8 mouse cellular contexts compared by ENCODE assay signal in the genomic region with DNA sequence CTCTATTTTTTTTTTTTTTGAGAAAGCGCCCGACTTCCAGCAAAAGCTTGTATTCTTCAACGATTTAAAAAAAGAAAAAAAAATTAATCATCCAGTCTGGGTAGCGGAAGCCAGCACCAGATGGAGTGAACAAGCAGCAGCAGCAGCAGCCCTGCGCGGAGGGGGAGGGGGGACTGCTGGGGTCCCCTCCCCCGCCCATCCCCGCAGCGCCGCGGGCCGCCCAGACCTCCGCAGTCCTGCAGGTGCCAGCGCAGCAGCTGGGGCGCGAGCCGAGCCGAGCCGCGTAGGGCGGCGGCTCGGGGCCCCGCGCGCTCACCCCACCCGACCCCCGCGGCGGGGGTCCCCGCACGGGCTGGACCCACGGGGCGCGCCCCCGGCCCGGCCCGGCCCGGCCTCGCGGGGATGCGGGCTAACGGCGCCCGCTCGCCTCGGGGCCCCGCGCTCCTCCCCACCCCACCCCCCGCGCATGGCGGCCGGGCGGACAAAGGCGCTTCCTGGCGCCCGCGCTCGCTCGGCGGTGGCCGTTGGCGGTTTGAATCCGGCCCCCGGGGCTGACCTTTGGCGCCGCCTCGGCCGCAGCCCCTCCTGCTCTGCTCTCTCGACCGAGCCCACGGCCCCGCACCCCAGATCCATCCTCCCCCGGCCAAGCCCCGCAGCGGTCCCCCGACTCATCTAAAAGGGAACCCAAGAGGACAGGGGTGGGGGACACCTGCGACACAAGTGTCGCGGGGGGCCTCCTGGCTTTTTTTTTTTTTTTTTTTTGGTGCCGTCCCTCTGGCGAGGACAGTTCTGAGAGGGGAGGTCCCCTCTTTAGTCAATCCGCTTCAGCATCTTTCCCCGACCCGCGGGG. TPM values are rescaled to one million over a fixed set of nuclear protein-coding genes. Genes with fewer than 3 reads are reported as not detected.
DNase-seq lines count a peak whose midpoint lies in the region; ATAC-seq and TF ChIP-seq lines count a peak whose summit lies in the region.

No protein-coding gene starts in this region.

- no peaks in the 10 kb centered on the region for H3K27me3 ChIP-seq in embryonic facial prominence, embryonic 15.5 days
- H3K27me3 ChIP-seq in heart, embryonic 14.5 days (ENCODE audit: control insufficient read depth, insufficient read depth, low read length) = no peaks in the 10 kb centered on the region
- no peaks in the 10 kb centered on the region for H3K27me3 ChIP-seq in neural tube, embryonic 15.5 days (replicated peaks)
- H3K27me3 ChIP-seq in thymus, adult 2 months (ENCODE audit: control insufficient read depth, insufficient read depth, low read length) = no peaks in the 10 kb centered on the region

- H3K4me2 ChIP-seq in embryonic facial prominence, embryonic 15.5 days (replicated peaks) = peak overlapping the region; percentile 61
- H3K4me2 ChIP-seq in heart, embryonic 14.5 days (ENCODE audit: low read length) = peak overlapping the region; percentile 79
- H3K4me2 ChIP-seq in neural tube, embryonic 15.5 days = peak overlapping the region; percentile 68

- peak overlapping the region; percentile 96 for H3K27ac ChIP-seq in embryonic facial prominence, embryonic 15.5 days (replicated peaks)
- peak overlapping the region; percentile 92 to 98 for H3K27ac ChIP-seq in heart, embryonic 14.5 days (replicated peaks in 1 of 2; ENCODE audit: control insufficient read depth in 1 of 2, insufficient read depth in 1 of 2, low read depth in 2 of 2, low read length in 2 of 2)
- H3K27ac ChIP-seq in neural tube, embryonic 15.5 days (replicated peaks) = peak overlapping the region; percentile 98
- H3K27ac ChIP-seq in thymus, adult 2 months (ENCODE audit: control insufficient read depth, insufficient read depth, low read length) = peak overlapping the region; percentile 87

- DNase-seq in adrenal gland, postnatal 25 days = peak; percentile 73
- DNase-seq in kidney, postnatal 14 days = peak; percentile 82
- peak; percentile 47 for DNase-seq in lung, adult 2 months
- peak; percentile 81 for DNase-seq in thymus, adult 2 months

- no peaks in the 10 kb centered on the region for H3K36me3 ChIP-seq in embryonic facial prominence, embryonic 15.5 days
- peaks cover 15% of the 10 kb centered on the region for H3K36me3 ChIP-seq in heart, embryonic 14.5 days (ENCODE audit: control insufficient read depth, insufficient read depth, low read length)
- H3K36me3 ChIP-seq in neural tube, embryonic 15.5 days = no peaks in the 10 kb centered on the region
- H3K36me3 ChIP-seq in thymus, adult 2 months (ENCODE audit: control insufficient read depth, insufficient read depth, low read length) = peaks cover 5% of the 10 kb centered on the region

- peak overlapping the region; percentile 95 for H3K4me3 ChIP-seq in embryonic facial prominence, embryonic 15.5 days (replicated peaks)
- peak overlapping the region; percentile 87 to 95 for H3K4me3 ChIP-seq in heart, embryonic 14.5 days (ENCODE audit: control insufficient read depth in 1 of 2, insufficient read depth in 1 of 2, low read depth in 1 of 2, low read length in 2 of 2)
- peak overlapping the region; percentile 82 for H3K4me3 ChIP-seq in lung, adult 2 months (replicated peaks; ENCODE audit: extremely low read depth, low read depth, low read length)
- peak overlapping the region; percentile 87 for H3K4me3 ChIP-seq in neural tube, embryonic 15.5 days (replicated peaks)
- peak overlapping the region; percentile 74 for H3K4me3 ChIP-seq in thymus, adult 2 months (ENCODE audit: control insufficient read depth, insufficient read depth, low read length)

- WGBS in embryonic facial prominence, embryonic 15.5 days = under 1% methylated on average over 82 of the region's 86 CpGs
- WGBS in heart, embryonic 14.5 days = 2% methylated on average over 45 of the region's 86 CpGs
- WGBS in lung, adult 2 months = 1% methylated on average over 68 of the region's 86 CpGs
- WGBS in neural tube, embryonic 15.5 days = under 1% methylated on average over 72 of the region's 86 CpGs
- WGBS in thymus, adult 2 months = under 1% methylated on average over 83 of the region's 86 CpGs

- 0 out of 2 replicates have a peak, but pooled peaks have one; percentile 3 for TF ChIP-seq POLR2A in lung, adult 2 months (IDR thresholded peaks at IDR 0.05; ENCODE audit: borderline replicate concordance, extremely low read depth, low read depth, low read length)
- TF ChIP-seq POLR2A in thymus, adult 2 months (IDR thresholded peaks at IDR 0.05; ENCODE audit: control insufficient read depth, extremely low read depth, insufficient read depth, low read length, poor library complexity) = peak; percentile 63; the same call in 1 of the 2 replicates

- peaks cover 22% of the 10 kb centered on the region for H3K4me1 ChIP-seq in embryonic facial prominence, embryonic 15.5 days
- H3K4me1 ChIP-seq in heart, embryonic 14.5 days (ENCODE audit: control insufficient read depth in 2 of 2, insufficient read depth in 2 of 2, low read length in 2 of 2) = peaks cover 6 to 25% of the 10 kb centered on the region in 2 experiments; a peak in 3 of 4 replicates
- H3K4me1 ChIP-seq in lung, adult 2 months (ENCODE audit: control insufficient read depth, insufficient read depth, low read length) = peaks cover 14% of the 10 kb centered on the region
- peaks cover 42% of the 10 kb centered on the region for H3K4me1 ChIP-seq in neural tube, embryonic 15.5 days
- H3K4me1 ChIP-seq in thymus, adult 2 months (replicated peaks; ENCODE audit: control insufficient read depth, insufficient read depth, low read length) = peaks cover 5% of the 10 kb centered on the region

- peak; percentile 56 for ATAC-seq in CD4-positive, CD25-positive, alpha-beta regulatory T cell, adult 4 months
- ATAC-seq in embryonic facial prominence, embryonic 15.5 days (ENCODE audit: insufficient number of reproducible peaks, low FRiP score, low TSS enrichment, low read depth) = peak; percentile 77
- peak; percentile 62 for ATAC-seq in heart, embryonic 14.5 days (ENCODE audit: insufficient number of reproducible peaks, insufficient read depth, low FRiP score, low read depth)
- peak; percentile 56 for ATAC-seq in neural tube, embryonic 15.5 days (ENCODE audit: low FRiP score)

- TF ChIP-seq CTCF in lung, adult 2 months (IDR thresholded peaks at IDR 0.05; ENCODE audit: insufficient read depth, low read length) = no peak
- TF ChIP-seq CTCF in thymus, adult 2 months (IDR thresholded peaks at IDR 0.05; ENCODE audit: borderline replicate concordance, control insufficient read depth, extremely low read depth, insufficient read depth, low read length, poor library complexity) = 0 out of 2 replicates have a peak, but pooled peaks have one; percentile 34

- H3K9me3 ChIP-seq in embryonic facial prominence, embryonic 15.5 days (replicated peaks) = no peaks in the 10 kb centered on the region
- no peaks in the 10 kb centered on the region for H3K9me3 ChIP-seq in heart, embryonic 14.5 days (ENCODE audit: control insufficient read depth, low read length)
- no peaks in the 10 kb centered on the region for H3K9me3 ChIP-seq in neural tube, embryonic 15.5 days (replicated peaks)

- peak overlapping the region; percentile 96 for H3K9ac ChIP-seq in embryonic facial prominence, embryonic 15.5 days
- peak overlapping the region; percentile 98 for H3K9ac ChIP-seq in heart, embryonic 14.5 days (ENCODE audit: low read length)
- H3K9ac ChIP-seq in neural tube, embryonic 15.5 days (replicated peaks) = peak overlapping the region; percentile 99

RNA-seq across cellular contexts. Expression of a gene that starts 0.6 kb away (rescaled TPM):
- polyA plus RNA-seq in CD4-positive, CD25-positive, alpha-beta regulatory T cell, adult 4 months (2017; shearing (Covaris generic)) = 100 to 1,000 TPM; 533 to 583 TPM
- 525 and 582 TPM in 2 replicates for total RNA-seq in adrenal gland, postnatal 25 days (2021)
- polyA plus RNA-seq in embryonic facial prominence, embryonic 15.5 days (2015; fragmentation: Nextera tagmentation; extraction: Ambion mirVana) = 878 and 898 TPM in 2 replicates
- 565 and 616 TPM in 2 replicates for polyA plus RNA-seq in heart, embryonic 14.5 days (2014; fragmentation: Nextera tagmentation; extraction: Ambion mirVana)
- 38.8 and 85.2 TPM in 2 replicates for polyA plus RNA-seq in lung, adult 2 months (2012; rRNA removed)
- polyA plus RNA-seq in neural tube, embryonic 15.5 days (2015; fragmentation: Nextera tagmentation; extraction: Ambion mirVana) = 3,061 and 3,386 TPM in 2 replicates
- polyA plus RNA-seq in thymus, adult 2 months (2012; rRNA removed) = 57.1 and 57.3 TPM in 2 replicates

RNA-seq across cellular contexts. Expression of a gene that starts 18.6 kb away (rescaled TPM):
- polyA plus RNA-seq in CD4-positive, CD25-positive, alpha-beta regulatory T cell, adult 4 months (2017; shearing (Covaris generic)) = not detected
- not detected in 2 replicates for total RNA-seq in adrenal gland, postnatal 25 days (2021)
- polyA plus RNA-seq in embryonic facial prominence, embryonic 15.5 days (2015; fragmentation: Nextera tagmentation; extraction: Ambion mirVana) = not detected in 2 replicates
- not detected in 2 replicates for polyA plus RNA-seq in heart, embryonic 14.5 days (2014; fragmentation: Nextera tagmentation; extraction: Ambion mirVana)
- polyA plus RNA-seq in lung, adult 2 months (2012; rRNA removed) = not detected in 2 replicates
- 0.26 TPM in 1 of 2 replicates, not detected in the other for polyA plus RNA-seq in neural tube, embryonic 15.5 days (2015; fragmentation: Nextera tagmentation; extraction: Ambion mirVana)
- polyA plus RNA-seq in thymus, adult 2 months (2012; rRNA removed) = 0.24 TPM in 1 of 2 replicates, not detected in the other

Comparison
In these comparisons a context has a peak if more than half of its experiments do, and no peak if none do; other contexts are left out.
1. Peak in every context shown above with its lines: DNase-seq, ATAC-seq, H3K4me3 ChIP-seq and H3K27ac ChIP-seq.